Mouse (Mus musculus) stomach, postnatal 0 days (tissue): ENCODE results near the gene Minar1.

Experiments used
- CTCF ChIP-seq: IDR thresholded peaks from 2 replicates; pipeline ENCODE4 v1.5.1; 2016; ENCODE audit warnings: antibody characterized with exemption, low read depth, mild to moderate bottlenecking, moderate library complexity
- EP300 ChIP-seq: optimal IDR thresholded peaks from 2 replicates; pipeline ENCODE3; 2016; ENCODE audit warnings: antibody characterized with exemption

DNA sequence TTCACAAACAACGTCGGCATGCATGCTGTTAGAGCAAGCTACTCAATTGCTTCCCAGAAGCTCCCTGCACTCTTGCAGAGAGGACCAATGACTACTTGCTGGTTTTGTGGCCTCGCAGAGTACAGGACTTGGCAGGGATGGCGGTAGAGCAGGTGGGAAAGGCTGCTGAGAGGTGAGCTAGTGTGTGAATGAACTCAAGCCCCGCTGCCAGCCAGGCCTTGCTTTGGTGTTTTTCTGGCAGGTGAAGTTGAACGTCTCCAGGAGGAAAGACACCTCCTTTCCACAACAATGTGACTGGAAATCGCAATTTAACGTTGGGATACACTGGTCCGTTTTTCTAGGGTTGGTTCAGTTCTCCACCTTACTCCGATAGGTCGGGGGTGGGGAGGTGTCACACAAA lies 1.2 kb downstream of the Minar1 start:
- TF ChIP-seq CTCF (no peak), EP300 (no peak)
